Mouse (Mus musculus) cerebellum, postnatal 25 days (tissue): ENCODE results near the gene Arl15.

ENCODE experiments used
- DNase-seq, 2 experiments: peaks; one replicate each; pipeline ENCODE4 v3.0.0; 2021; ENCODE audit warnings: mixed read lengths in 2 of 2

The Arl15 gene

GRCm38 (mm10) chr13:114115106-114115505 lies 320.8 kb downstream of the Arl15 start:
- no peak for DNase-seq

- no peak for DNase-seq
These were observed 324.0 kb downstream of the Arl15 start for GRCm38 (mm10) chr13:114118104-114118830.

DNA sequence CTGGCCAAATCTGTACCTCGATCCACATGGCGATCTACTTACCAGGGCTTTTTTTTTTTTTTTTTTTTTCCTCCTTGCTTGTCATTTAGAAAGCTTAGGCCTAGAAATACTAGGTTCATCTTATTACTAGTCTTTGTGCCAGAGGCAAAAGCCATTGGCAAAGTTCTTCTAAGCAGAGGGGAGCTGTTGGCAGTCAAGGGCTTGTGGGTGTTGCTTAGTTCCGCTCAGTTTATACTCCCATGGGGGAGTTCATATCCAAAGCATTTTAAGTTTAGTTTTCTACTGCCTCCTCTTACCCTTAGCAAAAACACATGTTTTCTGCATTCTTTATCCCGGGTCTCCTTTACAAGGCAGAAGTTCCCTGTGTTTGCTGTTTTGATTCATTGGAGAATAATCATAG lies 325.5 kb downstream of the Arl15 start:
- no peak for DNase-seq

GRCm38 (mm10) chr13:114121591-114121990 lies 327.3 kb downstream of the Arl15 start:
- DNase-seq, result no peak

DNA sequence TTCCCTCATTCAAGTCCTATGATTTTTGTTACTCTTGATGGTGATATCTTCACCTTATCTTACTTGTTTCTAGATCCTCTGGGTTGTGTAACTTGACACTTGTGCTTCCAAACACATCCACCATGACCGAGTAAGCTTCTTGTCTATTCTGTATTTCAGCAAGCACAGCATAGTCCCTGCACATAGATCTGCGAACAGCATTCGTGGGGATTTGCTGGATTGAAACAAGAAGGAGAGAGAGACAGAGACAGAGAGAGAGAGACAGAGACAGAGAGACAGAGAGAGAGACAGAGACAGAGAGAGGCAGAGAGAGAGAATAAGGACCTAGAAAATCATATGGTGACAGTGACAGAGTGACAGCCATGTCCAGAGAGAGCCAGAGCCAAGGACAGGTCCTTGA lies 329.1 kb downstream of the Arl15 start:
- DNase-seq, result no peak

DNA sequence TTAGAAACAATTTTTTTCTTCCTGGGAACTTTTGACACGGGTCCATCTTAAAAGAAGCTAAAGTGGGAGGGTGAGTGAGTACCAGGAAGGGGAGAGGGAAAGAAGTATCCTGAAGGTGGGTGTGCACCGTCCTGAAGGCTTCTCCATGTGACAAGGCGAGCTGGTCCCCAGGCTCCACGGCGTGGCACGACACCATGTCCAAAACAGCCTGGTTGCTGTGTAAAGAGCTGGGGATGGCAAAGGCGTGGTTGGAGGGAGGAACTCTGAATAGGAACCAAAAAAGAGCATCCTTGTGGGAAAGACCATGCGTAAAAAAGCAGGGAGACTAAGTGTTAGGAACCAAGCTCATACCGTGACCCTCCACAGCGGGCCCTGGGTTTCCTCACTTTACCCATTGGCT lies 330.1 kb downstream of the Arl15 start:
- no peak for DNase-seq

GRCm38 (mm10) chr13:114124991-114125390 lies 330.7 kb downstream of the Arl15 start:
- no peak for DNase-seq

- no peak for DNase-seq
These were observed 334.1 kb downstream of the Arl15 start for GRCm38 (mm10) chr13:114128366-114128765.

GRCm38 (mm10) chr13:114129986-114130385 lies 335.7 kb downstream of the Arl15 start:
- DNase-seq, result no peak

- DNase-seq, result peak; percentile 19 to 47
These were observed 336.4 kb downstream of the Arl15 start for GRCm38 (mm10) chr13:114130566-114131319.

DNA sequence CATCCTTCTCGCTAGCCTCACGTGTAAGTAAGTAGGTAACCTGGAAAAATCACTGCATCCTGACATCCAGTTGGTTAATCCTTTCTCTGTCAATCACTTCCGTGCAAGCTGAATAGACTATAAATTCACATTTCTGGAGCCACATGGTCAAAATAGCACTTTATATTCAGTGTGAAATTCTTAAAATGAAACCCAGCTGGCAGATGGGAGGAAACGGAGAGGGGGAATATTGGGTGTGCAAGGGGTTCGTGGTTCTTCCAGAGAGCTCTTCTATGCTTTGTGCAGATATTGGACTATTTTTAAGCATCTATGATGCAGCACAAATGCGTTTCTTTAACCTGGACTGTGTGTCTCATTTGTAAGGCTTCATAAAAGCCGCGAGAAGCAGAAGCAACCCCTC lies 344.6 kb downstream of the Arl15 start:
- DNase-seq, result no peak

- no peak for DNase-seq
These were observed 345.3 kb downstream of the Arl15 start for GRCm38 (mm10) chr13:114139570-114139969.

GRCm38 (mm10) chr13:114142826-114143225 lies 348.5 kb downstream of the Arl15 start:
- no peak for DNase-seq

- no peak for DNase-seq
These were observed 348.9 kb downstream of the Arl15 start for GRCm38 (mm10) chr13:114143247-114143646.

- DNase-seq, result no peak
These were observed 350.0 kb downstream of the Arl15 start for GRCm38 (mm10) chr13:114144052-114145046.

GRCm38 (mm10) chr13:114145249-114145648 lies 350.9 kb downstream of the Arl15 start:
- peak; percentile 19 to 25 for DNase-seq

DNA sequence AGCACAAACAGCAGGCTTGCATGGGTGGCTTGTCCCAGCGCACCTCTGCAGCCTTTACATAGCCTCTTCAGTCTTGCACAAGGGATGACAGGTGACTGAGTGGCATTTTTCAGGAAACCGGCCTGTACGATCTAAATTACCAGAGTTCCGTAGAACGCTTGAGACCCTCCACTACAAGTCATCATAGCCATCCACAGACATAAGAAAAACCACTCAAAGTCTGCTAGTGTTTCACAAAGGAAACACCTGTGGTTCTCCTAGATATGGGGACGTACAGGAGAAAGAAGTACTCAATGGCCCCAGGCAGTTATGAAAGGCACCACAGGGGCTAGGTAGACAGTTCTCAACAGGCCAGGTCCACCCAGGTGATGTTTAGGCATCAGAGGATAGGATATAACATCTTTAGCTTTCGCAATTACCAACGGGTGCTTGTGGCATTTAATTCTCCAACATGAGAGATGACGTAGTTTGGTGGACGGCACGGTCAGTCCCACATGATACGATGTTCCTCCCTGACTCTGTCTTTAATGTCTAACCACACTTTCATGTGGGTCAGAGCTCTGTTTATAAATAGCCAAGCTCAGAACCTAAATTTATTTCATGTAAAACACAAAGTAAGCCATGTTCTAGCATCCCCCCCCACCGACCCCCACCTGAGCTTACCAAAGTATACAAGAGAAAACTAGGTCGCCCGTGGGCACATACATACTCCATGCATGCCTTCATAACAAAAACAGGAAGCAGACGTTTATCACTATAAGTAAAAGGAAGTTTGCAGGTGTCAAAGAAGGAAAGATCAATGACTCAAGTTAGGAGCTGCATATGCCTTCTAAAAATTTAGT lies 356.8 kb downstream of the Arl15 start:
- no peak for DNase-seq

DNA sequence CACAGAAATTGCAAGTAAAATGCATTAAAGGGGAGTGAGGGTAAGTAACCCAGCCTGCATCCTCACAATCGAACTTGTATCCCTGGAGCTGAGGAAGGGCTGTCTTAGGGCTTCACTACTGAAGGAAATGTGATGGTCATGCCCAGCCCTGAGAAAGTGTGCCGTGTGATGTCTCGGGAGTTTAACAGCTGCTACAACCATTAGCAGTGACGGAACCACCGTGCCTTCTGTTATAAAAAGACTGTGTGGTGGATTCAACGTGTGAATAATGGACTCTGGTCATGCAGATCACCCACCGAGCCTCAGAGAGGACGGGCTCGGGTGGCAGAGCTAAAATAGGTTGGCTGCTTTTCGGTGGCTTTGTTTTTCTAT lies 357.4 kb downstream of the Arl15 start:
- DNase-seq, result no peak

GRCm38 (mm10) chr13:114156689-114157088 lies 362.4 kb downstream of the Arl15 start:
- DNase-seq, result no peak

DNA sequence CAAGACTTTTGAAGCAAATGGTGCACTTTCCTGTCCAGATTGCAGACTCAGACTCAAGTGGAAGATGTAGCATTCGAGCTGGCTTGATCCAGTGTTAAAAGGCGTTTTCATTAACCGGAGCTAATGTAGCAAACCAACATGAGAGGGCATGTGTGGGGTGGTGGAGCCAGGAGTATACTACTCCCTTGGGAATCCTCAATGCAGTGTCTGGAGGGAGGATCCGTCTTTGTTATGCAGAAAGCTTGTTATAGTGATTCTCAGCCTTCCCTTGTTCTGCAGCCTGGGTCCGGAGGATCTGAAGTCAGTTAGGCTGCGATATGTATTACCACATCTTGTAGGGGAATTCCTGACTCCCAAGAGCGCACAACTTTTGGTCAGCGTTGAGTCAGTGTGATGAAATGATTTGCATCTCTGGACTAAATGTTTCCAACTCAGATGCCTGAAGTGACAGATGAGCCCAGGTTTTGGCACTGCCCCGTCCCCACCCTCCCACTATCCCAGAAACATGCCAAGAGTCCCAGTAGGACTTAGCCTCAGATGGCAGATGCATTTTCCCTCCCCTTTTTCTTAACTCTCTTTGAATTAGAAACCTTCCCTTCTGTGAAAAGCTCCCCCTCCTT lies 363.9 kb downstream of the Arl15 start:
- no peak for DNase-seq

DNA sequence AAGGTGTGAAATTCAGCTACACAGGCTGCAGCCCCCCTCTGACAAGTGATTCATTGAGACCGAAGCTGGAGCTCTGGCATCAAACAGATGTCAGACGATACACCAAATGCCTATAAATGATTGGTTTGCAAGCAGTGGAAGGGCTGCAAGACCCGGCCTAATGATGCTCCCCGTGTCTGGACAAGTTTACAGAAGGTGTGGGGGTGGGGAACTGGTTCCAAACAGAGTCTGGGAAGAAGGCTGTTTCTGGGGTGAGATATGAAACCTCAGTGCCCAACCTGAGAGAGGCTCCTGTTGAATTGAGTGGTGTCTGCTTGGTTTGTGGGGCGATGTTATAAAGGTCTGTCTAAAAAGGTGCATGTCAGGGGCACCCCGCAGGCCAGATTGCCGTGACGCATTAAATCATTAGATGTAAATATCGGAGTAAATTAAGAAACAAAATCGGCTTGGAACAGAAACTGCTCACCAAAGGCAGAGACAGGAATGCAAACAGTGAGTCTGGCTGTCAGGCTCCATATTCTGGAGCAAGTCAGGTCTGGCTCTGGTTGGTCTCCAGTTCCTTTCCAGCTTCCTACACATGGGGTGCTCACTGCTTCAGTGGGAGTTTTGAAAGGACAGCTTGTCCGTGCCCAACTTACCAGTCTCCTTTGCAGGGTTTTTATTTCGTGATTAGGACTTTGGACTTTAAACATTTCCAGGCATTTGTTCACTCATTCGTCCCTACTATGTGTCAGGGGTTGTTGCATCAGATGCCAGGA lies 365.5 kb downstream of the Arl15 start:
- no peak for DNase-seq
